ENCODE assay signal across 20 mouse cellular contexts in the genomic region with DNA sequence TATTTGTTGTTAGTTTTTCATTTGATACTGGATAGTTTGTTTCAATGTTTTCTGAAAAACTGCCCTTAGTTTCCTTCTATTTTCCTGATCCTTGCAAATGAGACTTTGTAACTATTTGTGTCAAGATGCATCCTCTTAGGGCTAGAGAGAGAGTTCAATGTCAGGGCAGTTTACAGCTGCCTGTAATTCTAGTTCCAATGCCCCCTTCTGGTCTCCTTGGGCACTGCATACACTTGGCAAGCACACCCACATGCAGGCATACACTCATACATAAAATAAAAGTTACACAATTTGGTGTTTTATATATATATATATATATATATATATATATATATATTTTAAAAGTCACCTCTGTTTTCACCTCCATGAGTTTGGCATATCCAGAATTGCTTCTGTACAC. TPM values are rescaled to one million over a fixed set of nuclear protein-coding genes. Genes with fewer than 3 reads are reported as not detected.
DNase-seq lines count a peak whose midpoint lies in the region; ATAC-seq and TF ChIP-seq lines count a peak whose summit lies in the region.
"Had no signal": no experiment of that assay in that cellular context is flagged by ENCODE, and none has a peak within 500 bp of the region (broad histone marks: within the 10 kb centered on the region; RNA-seq: fewer than 3 reads in every experiment).

No protein-coding gene starts in this region.

- H3K36me3 ChIP-seq in kidney, adult 2 months (ENCODE audit: control insufficient read depth, insufficient read depth, low read length) = no peaks in the 10 kb centered on the region
- H3K36me3 ChIP-seq in forebrain, embryonic 13.5 days (ENCODE audit: poor library complexity, severe bottlenecking) = no peaks in the 10 kb centered on the region
- no peaks in the 10 kb centered on the region for H3K36me3 ChIP-seq in midbrain, embryonic 13.5 days
- H3K36me3 ChIP-seq: forebrain, embryonic 15.5 days had no signal

- no peak overlapping the region for H3K27ac ChIP-seq in kidney, adult 2 months (ENCODE audit: insufficient read depth, low read depth, low read length)
- no peak overlapping the region for H3K27ac ChIP-seq in forebrain, embryonic 13.5 days
- H3K27ac ChIP-seq in midbrain, embryonic 13.5 days = no peak overlapping the region
- H3K27ac ChIP-seq: forebrain, embryonic 15.5 days; macrophage had no signal

- TF ChIP-seq CTCF in kidney, adult 2 months (conservative IDR thresholded peaks at IDR 0.05; ENCODE audit: insufficient read depth, insufficient read length, low read depth, low read length) = peak; percentile 27; the same call in 1 of the 2 replicates

- ATAC-seq in forebrain, embryonic 13.5 days = no peak
- ATAC-seq in midbrain, embryonic 13.5 days = no peak
- ATAC-seq: forebrain, embryonic 15.5 days; Patski had no signal

- no peaks in the 10 kb centered on the region for H3K27me3 ChIP-seq in kidney, adult 2 months (replicated peaks; ENCODE audit: control insufficient read depth, insufficient read depth, low read length)
- H3K27me3 ChIP-seq in forebrain, embryonic 13.5 days = no peaks in the 10 kb centered on the region
- no peaks in the 10 kb centered on the region for H3K27me3 ChIP-seq in midbrain, embryonic 13.5 days
- H3K27me3 ChIP-seq: forebrain, embryonic 15.5 days; Patski had no signal

- H3K9me3 ChIP-seq in forebrain, embryonic 13.5 days (replicated peaks) = no peaks in the 10 kb centered on the region
- no peaks in the 10 kb centered on the region for H3K9me3 ChIP-seq in midbrain, embryonic 13.5 days
- H3K9me3 ChIP-seq: forebrain, embryonic 15.5 days had no signal

- peaks cover 4% of the 10 kb centered on the region; the same call in 1 of the 2 replicates for H3K4me1 ChIP-seq in kidney, adult 2 months (ENCODE audit: control insufficient read depth, insufficient read depth, low read length)
- peaks cover 8% of the 10 kb centered on the region for H3K4me1 ChIP-seq in forebrain, embryonic 13.5 days
- H3K4me1 ChIP-seq in midbrain, embryonic 13.5 days (replicated peaks) = peaks cover 9% of the 10 kb centered on the region

- no peak for TF ChIP-seq POLR2A in kidney, adult 2 months (IDR thresholded peaks at IDR 0.05; ENCODE audit: low read depth, low read length)

- no peak overlapping the region for H3K4me3 ChIP-seq in kidney, adult 2 months (ENCODE audit: insufficient read depth, low read depth, low read length)
- H3K4me3 ChIP-seq in forebrain, embryonic 13.5 days = no peak overlapping the region
- H3K4me3 ChIP-seq in midbrain, embryonic 13.5 days (replicated peaks) = no peak overlapping the region
- H3K4me3 ChIP-seq: forebrain, embryonic 15.5 days had no signal

- DNase-seq in kidney, adult 2 months = no peak
- DNase-seq in kidney, adult 8-10 months = no peak
- peak; percentile 43 for DNase-seq in 416B (ENCODE audit: low read depth)
- peak; percentile 47 to 53 for DNase-seq in B cell, adult 2 months
- peak; percentile 78 for DNase-seq in ZHBTc4 (ENCODE audit: low read depth, low spot score)
- no peak for DNase-seq in thymus, postnatal 14 days
- DNase-seq: adrenal gland, adult 8-10 months; cerebellum, adult 9-10 months; embryo, embryonic 11 days; heart, adult 11 months; left cerebral cortex, postnatal 4 days; midbrain, embryonic 14.5 days; right cerebral cortex, adult 18-20 months; spleen, adult 18-20 months had no signal

- no peak overlapping the region for H3K9ac ChIP-seq in forebrain, embryonic 13.5 days
- H3K9ac ChIP-seq in midbrain, embryonic 13.5 days (replicated peaks) = no peak overlapping the region
- H3K9ac ChIP-seq: forebrain, embryonic 15.5 days had no signal

- no peak overlapping the region for H3K4me2 ChIP-seq in forebrain, embryonic 13.5 days
- no peak overlapping the region for H3K4me2 ChIP-seq in midbrain, embryonic 13.5 days (replicated peaks)
- H3K4me2 ChIP-seq: forebrain, embryonic 15.5 days had no signal

RNA-seq across cellular contexts. Expression of a gene that starts 4.2 kb away (rescaled TPM):
- polyA plus RNA-seq in kidney, adult 2 months (2012; rRNA removed) = 45.0 and 61.3 TPM in 2 replicates
- polyA plus RNA-seq in forebrain, embryonic 13.5 days (2015; fragmentation: Nextera tagmentation; extraction: Ambion mirVana) = 349 and 357 TPM in 2 replicates
- 269 and 274 TPM in 2 replicates for polyA plus RNA-seq in midbrain, embryonic 13.5 days (2015; fragmentation: Nextera tagmentation; extraction: Ambion mirVana)

RNA-seq across cellular contexts. Expression of a gene that starts 14.8 kb away (rescaled TPM):
- 0.86 and 0.99 TPM in 2 replicates for polyA plus RNA-seq in kidney, adult 2 months (2012; rRNA removed)
- not detected in 2 replicates for polyA plus RNA-seq in forebrain, embryonic 13.5 days (2015; fragmentation: Nextera tagmentation; extraction: Ambion mirVana)
- polyA plus RNA-seq in midbrain, embryonic 13.5 days (2015; fragmentation: Nextera tagmentation; extraction: Ambion mirVana) = not detected in 2 replicates
- polyA plus RNA-seq: forebrain, embryonic 15.5 days; liver, embryonic 16.5 days; macrophage; midbrain, embryonic 14.5 days; Patski had no signal

RNA-seq across cellular contexts. Expression of a gene that starts 25.8 kb away (rescaled TPM):
- polyA plus RNA-seq in kidney, adult 2 months (2012; rRNA removed) = 140 and 154 TPM in 2 replicates
- polyA plus RNA-seq in forebrain, embryonic 13.5 days (2015; fragmentation: Nextera tagmentation; extraction: Ambion mirVana) = 4.4 and 5.3 TPM in 2 replicates
- polyA plus RNA-seq in midbrain, embryonic 13.5 days (2015; fragmentation: Nextera tagmentation; extraction: Ambion mirVana) = 3.3 and 3.6 TPM in 2 replicates
- polyA plus RNA-seq: macrophage had no signal

Comparison
In these comparisons a context has a peak if more than half of its experiments do, and no peak if none do; other contexts are left out.
1. DNase-seq: peak in 416B (single experiment), B cell, adult 2 months (2 of 2) and ZHBTc4 (single experiment); none in kidney, adult 2 months (single experiment), kidney, adult 8-10 months (0 of 2) and thymus, postnatal 14 days (single experiment).
2. RNA of a gene that starts 25.8 kb away (polyA plus RNA-seq): 140 to 154 TPM in kidney, adult 2 months; 4.4 to 5.3 TPM in forebrain, embryonic 13.5 days and 3.3 to 3.6 TPM in midbrain, embryonic 13.5 days; every median in the first group is over 10 times any median in the second.